Mouse (Mus musculus): ENCODE measurements at regions not wholly inside any gene's neighbourhood (a gene's known extent, or its start where the extent isn't known, plus 50 kb on each side); places are given as distances from the start of the nearest gene placed in this dataset.

DNA sequence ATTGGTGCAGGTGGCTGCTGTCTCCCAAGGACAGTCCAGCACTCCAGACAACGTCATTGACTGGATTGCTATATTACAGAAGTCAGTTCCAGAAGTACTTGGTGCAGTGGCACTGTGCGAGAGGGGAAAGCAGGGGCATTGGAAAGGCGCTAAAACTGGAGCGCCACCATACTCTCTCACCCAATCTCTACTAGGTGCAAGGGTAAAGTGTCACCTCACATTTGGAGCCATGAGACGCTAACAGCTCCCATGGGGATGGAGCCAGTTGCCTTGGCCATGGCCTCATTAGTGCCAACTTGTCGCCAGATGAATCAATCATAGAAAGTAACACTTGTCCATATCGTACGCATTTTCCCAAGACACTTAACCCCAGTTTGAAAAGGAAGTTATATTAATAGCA, 1617.2 kb upstream of the Gulo start:
- DNase-seq (ENCODE audit: low spot score): no peak

DNA sequence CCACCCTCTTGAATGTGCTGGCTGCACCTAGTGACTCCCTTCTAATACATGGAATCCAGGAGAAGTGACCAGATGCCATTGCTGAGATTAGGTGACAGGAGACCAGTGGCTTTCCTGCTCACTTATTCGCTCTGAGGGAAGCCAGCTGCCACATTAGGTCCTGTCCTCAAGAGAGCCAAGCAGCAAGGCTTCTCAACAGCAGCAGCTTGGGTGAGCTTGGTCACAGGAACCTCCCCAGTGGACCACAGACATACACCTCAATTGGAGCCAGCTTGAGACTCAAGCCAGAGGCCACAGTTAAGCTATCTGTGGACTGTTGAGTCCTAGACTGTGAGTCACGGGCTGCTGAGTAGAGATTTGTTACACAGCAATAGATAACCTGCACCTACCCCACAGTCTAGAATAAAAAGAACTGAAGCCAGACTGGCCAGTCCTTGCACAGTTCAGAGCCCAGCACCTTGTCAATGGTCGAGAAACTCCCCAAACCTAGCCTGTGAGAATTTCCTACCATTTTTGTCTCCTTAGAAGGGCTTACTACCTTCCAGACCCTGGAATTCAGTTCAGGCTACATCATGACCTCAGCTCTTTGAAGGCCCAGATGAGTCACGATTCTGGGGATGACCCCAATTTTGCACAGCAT, 1615.0 kb upstream of the Gulo start:
- no peak for DNase-seq (ENCODE audit: low spot score)

- no peak for DNase-seq (ENCODE audit: low spot score)
These were observed 1613.9 kb upstream of the Gulo start for GRCm38 (mm10) chr14:67622911-67623310.

GRCm38 (mm10) chr14:67621486-67621885, 1612.5 kb upstream of the Gulo start:
- DNase-seq (ENCODE audit: low spot score): no peak

DNA sequence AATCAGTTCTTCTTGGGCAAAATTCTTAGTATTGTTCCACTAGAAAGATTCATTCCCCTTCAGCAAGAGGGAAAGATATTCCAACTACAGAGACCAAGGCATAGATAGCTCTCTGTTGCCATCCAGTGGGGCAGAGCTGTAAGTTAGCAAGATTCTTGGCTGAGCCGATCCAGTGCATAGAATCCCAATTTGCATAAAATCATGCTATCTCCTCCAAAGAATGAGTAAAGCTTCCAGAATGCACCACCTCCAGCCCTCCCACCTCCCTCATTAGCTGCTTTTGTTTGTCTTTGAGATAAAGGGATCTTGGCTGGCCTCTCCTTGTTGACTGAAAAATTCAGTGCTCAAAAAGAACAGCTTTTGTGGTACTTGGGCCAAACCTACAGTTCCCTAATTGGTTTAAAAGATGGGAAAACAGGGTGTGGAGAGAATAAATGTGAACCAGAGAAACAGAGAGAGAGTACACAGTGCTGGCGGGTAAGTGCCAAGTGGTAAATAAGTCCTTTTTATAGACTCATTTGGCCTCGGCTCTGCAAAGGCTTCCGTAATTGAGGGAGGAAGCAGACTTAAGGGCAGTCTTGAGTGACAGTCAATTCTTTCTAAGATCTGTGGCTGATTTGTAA, 1612.0 kb upstream of the Gulo start:
- DNase-seq (ENCODE audit: low spot score): no peak

DNA sequence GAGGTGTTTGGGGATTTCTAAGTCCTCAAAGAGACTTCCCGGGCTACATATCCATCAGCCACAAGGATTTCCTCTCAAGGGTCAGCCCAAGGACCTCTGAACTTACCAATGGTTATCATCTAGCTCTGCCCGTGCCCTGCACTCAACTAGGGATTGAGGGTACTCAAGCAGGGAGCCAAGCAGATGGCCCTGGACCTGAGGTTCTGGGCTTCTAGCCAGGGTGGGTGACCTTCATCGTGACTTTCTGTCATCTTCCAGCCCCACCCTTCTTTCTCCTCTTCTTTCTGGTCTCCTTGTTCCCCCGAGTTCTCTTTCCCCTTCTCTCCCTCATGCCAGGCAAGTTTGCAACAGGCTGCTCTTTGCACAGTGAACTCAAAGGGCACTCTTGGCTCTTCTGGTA, 1610.6 kb upstream of the Gulo start:
- no peak for DNase-seq (ENCODE audit: low spot score)

- DNase-seq (ENCODE audit: low spot score): no peak
These were observed 1605.4 kb upstream of the Gulo start for GRCm38 (mm10) chr14:67614369-67614768.

- DNase-seq (ENCODE audit: low spot score): no peak
These were observed 1604.7 kb upstream of the Gulo start for GRCm38 (mm10) chr14:67613691-67614090.

DNA sequence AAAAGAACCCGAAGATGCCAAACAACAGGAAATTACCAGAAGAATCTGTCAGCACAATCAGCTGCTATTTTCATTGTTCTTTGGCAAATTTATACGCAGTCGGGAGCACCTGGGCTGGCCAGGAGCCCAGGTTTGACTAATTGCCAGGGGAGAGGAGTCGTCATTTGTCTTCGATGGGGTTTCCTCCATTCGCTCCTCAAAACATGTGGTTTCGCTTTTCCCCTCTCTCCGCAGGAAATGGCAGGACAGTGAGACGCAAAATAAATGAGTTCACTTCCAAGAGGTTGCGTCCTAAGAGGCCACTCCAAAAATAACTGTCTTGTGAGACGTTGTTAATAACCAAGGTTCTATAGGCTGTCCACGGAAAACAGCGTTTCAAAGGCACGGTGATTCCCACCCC, 1604.2 kb upstream of the Gulo start:
- DNase-seq (ENCODE audit: low spot score): no peak

DNA sequence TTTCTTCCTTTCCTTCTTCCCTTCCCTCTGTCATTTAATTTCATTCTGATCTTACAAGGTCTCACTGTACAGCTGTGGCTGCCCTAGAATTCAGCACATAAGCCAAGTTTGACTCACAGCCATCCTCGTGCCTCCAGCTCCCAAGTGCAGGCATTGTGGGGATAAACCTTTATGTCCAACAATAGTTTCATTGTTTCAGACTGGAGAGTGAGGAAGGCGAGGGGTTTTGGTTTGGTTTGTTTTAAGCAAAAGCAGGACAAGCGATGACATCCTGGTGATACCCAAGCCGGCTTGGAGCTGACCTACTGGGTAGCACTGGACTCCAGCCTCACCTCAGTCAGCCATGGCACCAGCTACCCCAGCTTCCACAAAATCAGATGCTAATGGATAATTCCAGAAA, 1603.5 kb upstream of the Gulo start:
- DNase-seq (ENCODE audit: low spot score): no peak

DNA sequence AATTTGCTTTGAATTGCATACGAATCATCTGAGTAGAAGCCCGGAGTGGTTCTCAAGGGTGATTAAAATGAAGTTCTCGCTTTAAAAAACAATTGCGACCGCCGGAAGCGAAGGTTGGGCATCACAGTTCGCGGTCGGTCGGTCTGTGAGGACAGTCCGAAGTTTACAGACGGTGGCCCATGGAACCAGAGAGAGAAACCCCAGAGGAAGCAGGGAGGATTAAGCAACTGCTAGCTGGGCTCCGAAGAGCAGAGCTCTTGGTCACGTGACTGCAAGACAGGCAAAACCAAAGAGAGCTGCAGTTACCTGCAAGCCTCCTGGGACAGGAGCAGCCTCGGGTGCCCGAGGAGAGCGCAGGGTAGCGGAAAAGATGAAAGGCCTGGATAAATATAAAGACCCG, 1599.3 kb upstream of the Gulo start:
- DNase-seq (ENCODE audit: low spot score): no peak

DNA sequence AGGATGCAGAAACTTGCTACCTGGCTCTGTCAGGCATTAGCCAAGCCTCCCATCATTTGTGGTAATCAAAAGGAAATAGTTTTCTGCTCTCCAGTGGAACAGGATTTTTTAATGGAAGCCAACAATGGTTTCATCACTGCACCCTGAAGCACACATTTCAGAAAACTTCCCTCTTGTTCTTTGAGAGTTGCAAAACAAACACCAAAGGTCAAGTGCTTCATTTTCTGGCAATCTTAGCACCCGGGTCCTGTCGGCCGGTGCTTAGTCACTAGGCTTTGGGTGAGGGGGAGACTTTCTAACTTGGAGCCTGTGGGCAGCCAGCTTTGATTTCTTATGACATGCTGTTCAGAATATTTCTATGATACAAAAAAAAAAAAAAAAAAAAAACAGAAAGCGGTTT, 1594.0 kb upstream of the Gulo start:
- no peak for DNase-seq (ENCODE audit: low spot score)

DNA sequence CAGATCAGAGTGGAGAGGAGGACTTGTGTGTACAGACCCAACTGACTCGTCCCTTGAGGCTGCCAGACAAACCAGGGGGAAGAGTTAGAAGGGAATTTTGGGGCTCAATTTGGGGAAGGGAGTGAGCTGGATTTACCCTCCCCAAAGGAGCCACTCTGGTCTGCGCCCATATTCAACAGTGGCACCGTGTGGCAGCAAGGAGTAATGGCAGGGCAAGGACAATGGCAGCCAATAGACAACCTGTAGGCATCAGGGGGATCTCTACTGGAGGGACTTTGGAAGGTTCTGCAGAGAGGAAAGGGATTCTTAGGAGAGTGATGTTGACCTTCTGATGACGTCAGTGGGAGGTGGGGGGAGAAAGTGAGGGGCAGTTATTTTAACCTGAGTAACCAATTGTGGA, 1590.7 kb upstream of the Gulo start:
- no peak for DNase-seq (ENCODE audit: low spot score)

DNA sequence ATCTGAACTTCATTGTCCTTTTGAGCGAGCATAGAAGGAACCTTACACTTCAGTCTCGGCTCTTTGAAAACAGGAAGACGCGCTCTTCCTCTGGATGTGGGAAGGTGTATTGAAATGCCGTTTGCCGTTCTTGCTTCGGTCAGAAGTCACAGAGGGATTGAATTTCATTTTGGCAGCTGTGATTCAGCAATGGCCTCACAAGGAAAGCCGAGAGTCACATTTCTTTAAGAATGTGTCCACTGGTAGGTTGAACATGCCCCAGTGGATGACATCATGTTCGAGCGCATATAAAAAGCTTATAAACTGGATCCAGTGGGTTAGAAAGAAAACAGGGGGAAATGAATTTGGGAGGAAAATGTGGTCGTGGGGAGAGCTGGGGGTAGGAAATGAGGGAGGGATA, 1579.6 kb upstream of the Gulo start:
- DNase-seq (ENCODE audit: low spot score): no peak

- DNase-seq (ENCODE audit: low spot score): no peak
These were observed 1575.5 kb upstream of the Gulo start for GRCm38 (mm10) chr14:67584456-67585048.

- DNase-seq (ENCODE audit: low spot score): no peak
These were observed 1573.3 kb upstream of the Gulo start for GRCm38 (mm10) chr14:67582201-67582782.

GRCm38 (mm10) chr14:67574346-67574949, 1565.4 kb upstream of the Gulo start:
- no peak for DNase-seq (ENCODE audit: low spot score)

GRCm38 (mm10) chr14:67573451-67573995, 1564.5 kb upstream of the Gulo start:
- no peak for DNase-seq (ENCODE audit: low spot score)

DNA sequence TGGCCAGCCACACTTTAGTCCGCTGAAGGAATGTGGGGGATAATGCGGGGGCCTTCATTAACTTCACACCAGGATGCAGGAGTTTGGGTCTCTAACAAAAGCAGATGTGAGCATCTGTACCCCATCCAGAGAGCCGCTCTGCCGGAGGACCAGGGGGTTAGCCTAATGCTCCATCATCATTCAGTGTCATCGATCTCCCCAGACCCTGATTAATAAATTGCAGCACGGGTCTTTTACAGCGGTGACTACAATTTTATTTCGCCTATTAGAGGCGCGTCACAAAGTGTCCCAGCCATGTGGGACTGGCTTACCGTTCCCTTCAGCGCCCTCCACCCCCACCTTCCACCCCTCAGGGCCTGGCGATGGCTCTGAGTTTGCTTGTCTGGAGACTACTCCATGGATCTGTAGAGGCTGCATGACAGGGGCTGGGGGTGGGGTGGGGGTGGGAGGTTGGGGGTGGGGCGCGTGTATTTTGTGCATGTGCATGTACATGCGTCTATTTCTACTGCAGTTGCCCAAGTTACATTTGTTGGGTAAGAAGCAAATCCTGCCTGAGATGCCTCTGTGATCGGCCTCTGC, 1560.8 kb upstream of the Gulo start:
- DNase-seq (ENCODE audit: low spot score): no peak

GRCm38 (mm10) chr14:67568896-67569743, 1560.1 kb upstream of the Gulo start:
- DNase-seq (ENCODE audit: low spot score): no peak

GRCm38 (mm10) chr14:67554897-67555296, 1545.9 kb upstream of the Gulo start:
- no peak for DNase-seq (ENCODE audit: low spot score)

Data from ovary, postnatal 10 days (tissue).